Mouse (Mus musculus) heart, embryonic 13.5 days (tissue): Measurements from ENCODE around the gene Lama4. TPM values are rescaled to one million over a fixed set of nuclear protein-coding genes. Genes with fewer than 3 reads are reported as not detected.

Experiments used
- ATAC-seq: fragments of 200-750 bp; cut with Nextera tagmentation; 2 replicates; pipeline ENCODE4 v1.8.0; 2017; ENCODE audit warnings: moderate TSS enrichment; ENCODE audit not compliant: insufficient number of reproducible peaks, low FRiP score, low TSS enrichment; ENCODE audit errors: extremely low read depth
- H3K27ac ChIP-seq: fragments of 300-500 bp; sonication (generic); replicated peaks from 2 replicates; pipeline ENCODE4 v1.5.1; 2015; ENCODE audit warnings: moderate library complexity, mild to moderate bottlenecking, inconsistent platforms
- H3K27me3 ChIP-seq: fragments of 300-500 bp; sonication (generic); replicated peaks from 2 replicates; pipeline ENCODE4 v1.6.1; 2015; ENCODE audit warnings: mild to moderate bottlenecking, inconsistent platforms
- H3K36me3 ChIP-seq: fragments of 300-500 bp; sonication (generic); 2 replicates; pipeline ENCODE4 v1.6.1; 2015; ENCODE audit warnings: mild to moderate bottlenecking, inconsistent platforms
- H3K4me1 ChIP-seq: fragments of 300-500 bp; sonication (generic); 2 replicates; pipeline ENCODE4 v1.6.1; 2015; ENCODE audit warnings: inconsistent platforms
- H3K4me2 ChIP-seq: fragments of 300-500 bp; sonication (generic); 2 replicates; pipeline ENCODE4 v1.6.1; 2015; ENCODE audit warnings: inconsistent platforms, mild to moderate bottlenecking, moderate library complexity
- H3K4me3 ChIP-seq: fragments of 300-500 bp; sonication (generic); 2 replicates; pipeline ENCODE4 v1.5.1; 2015; ENCODE audit warnings: moderate library complexity, mild to moderate bottlenecking, inconsistent platforms
- H3K9ac ChIP-seq: fragments of 300-500 bp; sonication (generic); 2 replicates; pipeline ENCODE4 v1.6.1; 2015; ENCODE audit warnings: inconsistent platforms, mild to moderate bottlenecking, moderate library complexity
- H3K9me3 ChIP-seq: fragments of 300-500 bp; sonication (generic); 2 replicates; pipeline ENCODE4 v1.6.1; 2016; ENCODE audit warnings: inconsistent platforms
- WGBS: fragments of 180-500 bp; shearing (Covaris S2); methylation state at CpG from one replicate; pipeline ENCODE4 v1.1.7; 2015; ENCODE audit warnings: mixed read lengths; 5-methylcytosine and 5-hydroxymethylcytosine counted together
- polyA plus RNA-seq: library from polyadenylated mRNA; unstranded; fragments of >200 nt; fragmentation: Nextera tagmentation; extraction: Ambion mirVana; gene quantifications from 2 replicates; pipeline ENCODE4 v1.2.1, GENCODE M21; 2015

The Lama4 gene
- polyA plus RNA-seq, 1 experiment from 2014 or later, result 110 TPM

- Histone ChIP-seq H3K4me2 (no peak overlapping the region), H3K9me3 (no peaks in the 10 kb centered on the region), H3K36me3 (peaks cover 95% of the 10 kb centered on the region), H3K27me3 (no peaks in the 10 kb centered on the region), H3K27ac (no peak overlapping the region), H3K9ac (no peak overlapping the region), H3K4me3 (no peak overlapping the region), H3K4me1 (no peaks in the 10 kb centered on the region)
- no peak for ATAC-seq
- WGBS, result 75% methylated on average over 6 of the region's 6 CpGs
Observed at GRCm38 (mm10) chr10:39029297-39030147, 64.2 kb downstream of the Lama4 start.

GRCm38 (mm10) chr10:39030148-39030685, 64.9 kb downstream of the Lama4 start:
- WGBS, result 90% methylated on average over 14 of the region's 14 CpGs
- no peak overlapping the region for H3K4me2 ChIP-seq
- ATAC-seq, result no peak
- H3K4me3 ChIP-seq, result no peak overlapping the region
- no peaks in the 10 kb centered on the region for H3K27me3 ChIP-seq
- no peaks in the 10 kb centered on the region for H3K9me3 ChIP-seq
- no peak overlapping the region for H3K9ac ChIP-seq
- no peak overlapping the region for H3K27ac ChIP-seq
- no peaks in the 10 kb centered on the region for H3K4me1 ChIP-seq
- peaks cover 94% of the 10 kb centered on the region for H3K36me3 ChIP-seq

GRCm38 (mm10) chr10:39039564-39039963, 74.2 kb downstream of the Lama4 start:
- Histone ChIP-seq H3K27ac (no peak overlapping the region), H3K27me3 (no peaks in the 10 kb centered on the region), H3K36me3 (peaks cover 83% of the 10 kb centered on the region), H3K4me3 (no peak overlapping the region), H3K9ac (no peak overlapping the region), H3K4me2 (no peak overlapping the region), H3K4me1 (no peaks in the 10 kb centered on the region; the same call in 1 of the 2 replicates), H3K9me3 (no peaks in the 10 kb centered on the region)
- WGBS, result 63% methylated on average over 4 of the region's 4 CpGs
- ATAC-seq, result no peak

- Histone ChIP-seq H3K4me3 (no peak overlapping the region), H3K27ac (no peak overlapping the region), H3K27me3 (no peaks in the 10 kb centered on the region), H3K9me3 (no peaks in the 10 kb centered on the region), H3K4me1 (no peaks in the 10 kb centered on the region; the same call in 1 of the 2 replicates), H3K4me2 (no peak overlapping the region), H3K9ac (no peak overlapping the region), H3K36me3 (peaks cover 82% of the 10 kb centered on the region)
- ATAC-seq, result no peak
- WGBS, result 52% methylated on average over 5 of the region's 5 CpGs
Observed at GRCm38 (mm10) chr10:39040026-39040425, 74.7 kb downstream of the Lama4 start.

GRCm38 (mm10) chr10:39044476-39044995, 79.2 kb downstream of the Lama4 start:
- Histone ChIP-seq H3K4me2 (no peak overlapping the region), H3K27me3 (no peaks in the 10 kb centered on the region), H3K27ac (no peak overlapping the region), H3K4me1 (peaks cover 11% of the 10 kb centered on the region), H3K9me3 (no peaks in the 10 kb centered on the region), H3K36me3 (peaks cover 85% of the 10 kb centered on the region), H3K9ac (no peak overlapping the region), H3K4me3 (no peak overlapping the region)
- ATAC-seq, result no peak
- 50% methylated on average over 3 of the region's 3 CpGs for WGBS

GRCm38 (mm10) chr10:39045111-39045510, 79.8 kb downstream of the Lama4 start:
- peaks cover 89% of the 10 kb centered on the region for H3K36me3 ChIP-seq
- WGBS, result 63% methylated on average over 1 of the region's 1 CpGs
- H3K27me3 ChIP-seq, result no peaks in the 10 kb centered on the region
- H3K4me3 ChIP-seq, result no peak overlapping the region
- H3K27ac ChIP-seq, result peak overlapping the region; percentile 28; the same call in 1 of the 2 replicates
- no peak overlapping the region for H3K9ac ChIP-seq
- H3K4me1 ChIP-seq, result peaks cover 16% of the 10 kb centered on the region
- no peak overlapping the region for H3K4me2 ChIP-seq
- no peak for ATAC-seq
- H3K9me3 ChIP-seq, result no peaks in the 10 kb centered on the region

GRCm38 (mm10) chr10:39047775-39048174, 82.5 kb downstream of the Lama4 start:
- H3K9ac ChIP-seq, result no peak overlapping the region
- no peaks in the 10 kb centered on the region for H3K27me3 ChIP-seq
- peaks cover 90% of the 10 kb centered on the region for H3K36me3 ChIP-seq
- H3K4me2 ChIP-seq, result no peak overlapping the region
- no peak overlapping the region for H3K4me3 ChIP-seq
- no peak for ATAC-seq
- H3K9me3 ChIP-seq, result no peaks in the 10 kb centered on the region
- no peak overlapping the region for H3K27ac ChIP-seq
- H3K4me1 ChIP-seq, result peaks cover 19% of the 10 kb centered on the region
- 79% methylated on average over 10 of the region's 10 CpGs for WGBS

- Histone ChIP-seq H3K27me3 (no peaks in the 10 kb centered on the region), H3K4me3 (no peak overlapping the region), H3K27ac (peak overlapping the region; percentile 33), H3K4me2 (no peak overlapping the region), H3K9me3 (no peaks in the 10 kb centered on the region), H3K4me1 (peaks cover 21% of the 10 kb centered on the region), H3K36me3 (peaks cover 89% of the 10 kb centered on the region), H3K9ac (no peak overlapping the region)
- ATAC-seq, result no peak
- 57% methylated on average over 8 of the region's 8 CpGs for WGBS
Observed at GRCm38 (mm10) chr10:39049581-39050294, 84.4 kb downstream of the Lama4 start.

GRCm38 (mm10) chr10:39056050-39056449, 90.7 kb downstream of the Lama4 start:
- Histone ChIP-seq H3K4me1 (peaks cover 20% of the 10 kb centered on the region), H3K27ac (peak overlapping the region; percentile 50), H3K27me3 (no peaks in the 10 kb centered on the region), H3K4me3 (no peak overlapping the region), H3K9ac (no peak overlapping the region), H3K36me3 (peaks cover 92% of the 10 kb centered on the region), H3K9me3 (no peaks in the 10 kb centered on the region), H3K4me2 (no peak overlapping the region; the same call in 1 of the 2 replicates)
- 40% methylated on average over 5 of the region's 5 CpGs for WGBS
- no peak for ATAC-seq

GRCm38 (mm10) chr10:39064732-39065131, 99.4 kb downstream of the Lama4 start:
- Histone ChIP-seq H3K4me2 (no peak overlapping the region), H3K27me3 (no peaks in the 10 kb centered on the region), H3K36me3 (peaks cover 74% of the 10 kb centered on the region), H3K9ac (no peak overlapping the region), H3K27ac (no peak overlapping the region), H3K9me3 (no peaks in the 10 kb centered on the region), H3K4me3 (no peak overlapping the region), H3K4me1 (no peaks in the 10 kb centered on the region)
- ATAC-seq, result no peak
- 93% methylated on average over 5 of the region's 5 CpGs for WGBS

- WGBS, result 59% methylated on average over 3 of the region's 3 CpGs
- Histone ChIP-seq H3K36me3 (peaks cover 76% of the 10 kb centered on the region), H3K9ac (no peak overlapping the region), H3K4me2 (no peak overlapping the region), H3K9me3 (no peaks in the 10 kb centered on the region), H3K27ac (no peak overlapping the region), H3K27me3 (no peaks in the 10 kb centered on the region), H3K4me1 (no peaks in the 10 kb centered on the region), H3K4me3 (no peak overlapping the region)
- no peak for ATAC-seq
Observed at GRCm38 (mm10) chr10:39065449-39065848, 100.1 kb downstream of the Lama4 start.
